Mouse (Mus musculus): Measurements from ENCODE around the gene Emx2. TPM values are rescaled to one million over a fixed set of nuclear protein-coding genes. Genes with fewer than 3 reads are reported as not detected.

The Emx2 gene
- 9.3 and 9.4 TPM in 2 replicates for polyA plus RNA-seq (2014; fragmentation: Nextera tagmentation; extraction: Ambion mirVana)

DNA sequence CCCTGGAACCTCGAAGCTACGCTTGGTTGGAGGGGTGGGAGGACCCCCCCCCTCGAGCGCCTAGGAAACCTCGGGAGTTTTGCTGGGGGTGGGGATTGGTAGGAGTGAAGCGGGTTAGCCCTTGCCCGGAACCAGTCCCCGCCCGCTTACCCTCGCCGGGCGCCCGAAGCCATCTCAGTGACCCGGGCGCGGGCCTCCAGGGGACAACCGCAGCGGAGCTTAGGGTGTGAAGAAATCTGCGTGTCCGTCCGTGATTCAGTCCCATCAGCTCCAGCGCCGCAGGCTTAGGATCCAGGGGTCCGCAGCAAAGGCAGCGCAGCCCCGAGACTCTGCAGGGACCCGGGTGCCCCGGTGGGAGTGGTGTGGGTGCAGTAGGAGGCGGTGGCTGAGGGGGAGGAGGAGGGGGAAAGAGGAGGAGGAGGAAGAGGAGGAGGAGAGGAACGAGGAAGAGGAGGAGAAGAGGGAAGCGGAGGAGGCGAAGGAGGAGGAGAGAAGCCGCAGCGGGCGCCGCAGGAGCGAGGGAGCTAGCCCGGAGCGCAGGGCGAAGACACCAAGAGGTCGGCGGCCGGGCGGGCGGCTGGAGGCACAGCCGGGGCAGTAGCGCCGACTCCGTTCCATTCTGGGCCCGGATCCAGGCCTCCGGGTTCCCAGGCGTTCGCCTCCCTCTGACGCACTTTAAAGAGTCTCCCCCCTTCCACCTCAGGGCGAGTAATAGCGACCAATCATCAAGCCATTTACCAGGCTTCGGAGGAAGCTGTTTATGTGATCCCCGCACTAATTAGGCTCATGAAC, at the start of gene Emx2:
Gene Emx2, plus strand, starts transcription at position 422 of the 792 bp plus-strand sequence.
- Histone ChIP-seq H3K27ac (ENCODE audit: low read depth, low read length) (peak within 1 kb of the TSS; percentile 97), H3K4me3 (ENCODE audit: low read depth, low read length) (peak within 1 kb of the TSS; percentile 55), H3K9me3 (replicated peaks; ENCODE audit: control insufficient read depth, low read length) (no peaks in the 10 kb centered on the region), H3K4me2 (ENCODE audit: low read length) (peak within 1 kb of the TSS; percentile 74), H3K9ac (ENCODE audit: low read length) (peak within 1 kb of the TSS; percentile 94), H3K27me3 (replicated peaks; ENCODE audit: control insufficient read depth, insufficient read depth, low read length) (peaks cover 27% of the 10 kb centered on the region), H3K36me3 (ENCODE audit: control insufficient read depth, insufficient read depth, low read length) (peaks cover 8% of the 10 kb centered on the region; the same call in 1 of the 2 replicates), H3K4me1 (ENCODE audit: control insufficient read depth, insufficient read depth, low read length) (peaks cover 4% of the 10 kb centered on the region; the same call in 1 of the 2 replicates)
- WGBS, result under 1% methylated on average over 58 of the region's 58 CpGs
- ATAC-seq (peak; percentile 81), DNase-seq (ENCODE audit: low spot score) (peak; percentile 97)

DNA sequence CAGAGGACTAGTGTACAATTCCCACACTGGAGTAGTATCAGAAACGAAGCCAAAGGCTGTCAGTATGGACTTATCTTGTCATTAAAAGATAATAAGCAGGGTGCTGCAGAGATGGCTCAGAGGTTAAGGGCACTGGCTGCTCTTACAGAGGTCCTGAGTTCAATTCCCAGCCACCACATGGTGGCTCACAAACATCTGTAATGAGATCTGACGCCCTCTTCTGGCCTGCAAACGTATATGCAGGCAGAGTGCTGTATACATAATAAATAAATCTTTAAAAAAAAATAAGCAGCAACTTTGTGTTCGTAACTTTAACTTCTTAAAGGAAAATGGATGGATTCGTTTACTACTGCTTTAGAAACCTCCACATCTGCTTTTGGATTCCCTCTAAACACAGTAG, 44.0 kb upstream of the Emx2 start:
- H3K36me3 ChIP-seq (ENCODE audit: control insufficient read depth, insufficient read depth, low read length), result no peaks in the 10 kb centered on the region
- H3K4me1 ChIP-seq (ENCODE audit: control insufficient read depth, insufficient read depth, low read length), result no peaks in the 10 kb centered on the region
- 64% methylated on average over 5 of the region's 5 CpGs for WGBS
- H3K4me2 ChIP-seq (ENCODE audit: low read length), result no peak overlapping the region
- H3K27ac ChIP-seq (ENCODE audit: low read depth, low read length), result no peak overlapping the region
- ATAC-seq (no peak), DNase-seq (ENCODE audit: low spot score) (no peak)
- no peak overlapping the region for H3K9ac ChIP-seq (ENCODE audit: low read length)
- H3K4me3 ChIP-seq (ENCODE audit: low read depth, low read length), result no peak overlapping the region
- H3K27me3 ChIP-seq (replicated peaks; ENCODE audit: control insufficient read depth, insufficient read depth, low read length), result no peaks in the 10 kb centered on the region
- H3K9me3 ChIP-seq (replicated peaks; ENCODE audit: control insufficient read depth, low read length), result no peaks in the 10 kb centered on the region

DNA sequence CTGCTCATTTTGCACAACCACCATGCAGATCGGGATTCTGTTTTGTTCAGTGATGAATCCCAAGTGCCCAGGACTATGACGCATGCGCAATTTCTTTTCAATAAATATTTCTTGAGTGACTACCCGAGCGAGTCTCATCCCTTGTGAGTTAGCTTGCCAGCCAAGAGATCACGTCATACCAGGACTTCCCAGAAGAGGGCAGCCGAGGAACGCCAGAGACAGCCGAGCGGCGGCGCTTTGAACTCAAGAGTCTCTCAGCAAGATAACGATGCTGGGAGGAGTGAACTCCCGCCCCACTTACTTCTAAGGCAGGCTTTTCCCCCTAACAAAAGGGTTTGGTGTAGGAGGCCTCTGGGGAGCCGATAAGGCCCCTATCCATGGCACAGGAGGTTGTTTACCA, 40.1 kb upstream of the Emx2 start:
- 2% methylated on average over 15 of the region's 15 CpGs for WGBS
- Histone ChIP-seq H3K36me3 (ENCODE audit: control insufficient read depth, insufficient read depth, low read length) (no peaks in the 10 kb centered on the region), H3K9ac (ENCODE audit: low read length) (no peak overlapping the region), H3K27me3 (replicated peaks; ENCODE audit: control insufficient read depth, insufficient read depth, low read length) (no peaks in the 10 kb centered on the region; the same call in 1 of the 2 replicates), H3K9me3 (replicated peaks; ENCODE audit: control insufficient read depth, low read length) (no peaks in the 10 kb centered on the region), H3K27ac (ENCODE audit: low read depth, low read length) (no peak overlapping the region), H3K4me2 (ENCODE audit: low read length) (0 out of 2 replicates have a peak overlapping the region, but pooled peaks have one; percentile 25), H3K4me1 (ENCODE audit: control insufficient read depth, insufficient read depth, low read length) (peaks cover 5% of the 10 kb centered on the region; the same call in 1 of the 2 replicates), H3K4me3 (ENCODE audit: low read depth, low read length) (no peak overlapping the region)
- peak; percentile 73 for ATAC-seq
- DNase-seq (ENCODE audit: low spot score), result peak; percentile 97

DNA sequence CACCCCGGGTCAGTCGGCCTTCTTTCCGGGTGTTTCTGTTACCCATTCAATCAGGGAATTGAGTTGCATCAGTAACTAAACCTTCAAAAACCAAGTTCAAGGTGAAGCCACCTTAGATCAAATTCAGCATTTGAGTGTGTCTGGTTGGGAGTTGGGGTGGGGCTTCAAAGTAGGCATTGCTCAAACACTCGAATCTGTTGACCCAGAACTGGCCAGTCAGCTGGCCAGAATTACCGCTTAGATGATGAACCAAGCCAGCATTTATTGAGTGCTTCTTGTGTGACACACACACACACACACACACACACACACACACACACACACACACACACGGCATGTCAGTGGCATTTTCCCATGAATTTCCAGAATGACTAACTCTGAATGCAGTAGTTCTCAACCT, 39.5 kb upstream of the Emx2 start:
- DNase-seq (ENCODE audit: low spot score) (no peak), ATAC-seq (no peak)
- H3K4me1 ChIP-seq (ENCODE audit: control insufficient read depth, insufficient read depth, low read length), result peaks cover 8% of the 10 kb centered on the region; the same call in 1 of the 2 replicates
- H3K4me2 ChIP-seq (ENCODE audit: low read length), result no peak overlapping the region
- no peaks in the 10 kb centered on the region; the same call in 1 of the 2 replicates for H3K27me3 ChIP-seq (replicated peaks; ENCODE audit: control insufficient read depth, insufficient read depth, low read length)
- no peak overlapping the region for H3K9ac ChIP-seq (ENCODE audit: low read length)
- no peak overlapping the region for H3K27ac ChIP-seq (ENCODE audit: low read depth, low read length)
- H3K9me3 ChIP-seq (replicated peaks; ENCODE audit: control insufficient read depth, low read length), result no peaks in the 10 kb centered on the region
- 72% methylated on average over 6 of the region's 6 CpGs for WGBS
- H3K36me3 ChIP-seq (ENCODE audit: control insufficient read depth, insufficient read depth, low read length), result no peaks in the 10 kb centered on the region
- H3K4me3 ChIP-seq (ENCODE audit: low read depth, low read length), result no peak overlapping the region

DNA sequence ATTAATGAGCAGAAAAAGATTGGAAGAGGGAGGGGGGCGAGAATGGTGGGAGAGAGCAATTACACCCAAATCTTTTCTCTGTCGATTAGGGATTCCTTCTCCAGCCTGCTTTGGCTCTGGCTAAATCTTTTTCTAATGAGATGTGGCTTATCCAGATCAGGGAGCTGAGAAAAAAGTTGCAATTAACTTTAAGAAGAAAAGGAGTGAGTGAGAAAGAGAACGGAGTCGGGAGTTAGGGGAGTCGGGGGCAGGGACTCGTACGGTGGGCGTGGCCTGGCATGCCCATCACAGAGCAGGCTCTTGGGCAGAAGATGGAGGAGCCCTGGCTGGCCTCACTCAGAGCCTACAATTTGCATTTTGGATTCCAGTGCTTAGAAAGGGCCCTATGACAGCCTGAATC, 35.8 kb upstream of the Emx2 start:
- Histone ChIP-seq H3K9ac (ENCODE audit: low read length) (no peak overlapping the region), H3K4me2 (ENCODE audit: low read length) (peak overlapping the region; percentile 40), H3K4me1 (ENCODE audit: control insufficient read depth, insufficient read depth, low read length) (peaks cover 10% of the 10 kb centered on the region; the same call in 1 of the 2 replicates), H3K27me3 (replicated peaks; ENCODE audit: control insufficient read depth, insufficient read depth, low read length) (no peaks in the 10 kb centered on the region; the same call in 1 of the 2 replicates), H3K27ac (ENCODE audit: low read depth, low read length) (no peak overlapping the region), H3K9me3 (replicated peaks; ENCODE audit: control insufficient read depth, low read length) (no peaks in the 10 kb centered on the region), H3K36me3 (ENCODE audit: control insufficient read depth, insufficient read depth, low read length) (no peaks in the 10 kb centered on the region), H3K4me3 (ENCODE audit: low read depth, low read length) (peak overlapping the region; percentile 19)
- DNase-seq (ENCODE audit: low spot score), result peak; percentile 81
- WGBS, result under 1% methylated on average over 8 of the region's 8 CpGs
- peak; percentile 76 for ATAC-seq

DNA sequence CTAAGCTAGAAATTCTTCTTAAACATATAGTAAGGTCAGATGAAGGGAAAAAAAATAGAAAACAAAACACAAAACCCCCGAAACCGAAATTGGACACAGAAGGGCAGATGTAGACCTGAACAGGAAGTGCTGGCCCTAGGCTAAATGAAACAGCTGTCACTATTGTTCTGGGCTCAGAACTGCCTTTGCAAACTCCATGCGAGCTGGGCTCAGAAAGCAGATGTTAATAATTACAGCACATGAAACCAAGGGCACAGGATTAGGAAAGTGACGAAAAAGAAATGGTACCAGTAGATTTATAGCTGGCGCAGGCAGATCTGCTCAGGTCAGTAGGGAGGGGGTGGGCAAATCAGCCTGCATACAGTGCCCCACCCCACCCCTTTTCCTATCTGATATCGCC, 34.5 kb upstream of the Emx2 start:
- WGBS, result 33% methylated on average over 6 of the region's 6 CpGs
- Histone ChIP-seq H3K9me3 (replicated peaks; ENCODE audit: control insufficient read depth, low read length) (no peaks in the 10 kb centered on the region; the same call in 1 of the 2 replicates), H3K36me3 (ENCODE audit: control insufficient read depth, insufficient read depth, low read length) (no peaks in the 10 kb centered on the region), H3K4me3 (ENCODE audit: low read depth, low read length) (no peak overlapping the region), H3K27me3 (replicated peaks; ENCODE audit: control insufficient read depth, insufficient read depth, low read length) (no peaks in the 10 kb centered on the region; the same call in 1 of the 2 replicates), H3K9ac (ENCODE audit: low read length) (no peak overlapping the region), H3K4me2 (ENCODE audit: low read length) (no peak overlapping the region), H3K4me1 (ENCODE audit: control insufficient read depth, insufficient read depth, low read length) (peaks cover 10% of the 10 kb centered on the region; the same call in 1 of the 2 replicates), H3K27ac (ENCODE audit: low read depth, low read length) (no peak overlapping the region)
- no peak for ATAC-seq
- peak; percentile 45 for DNase-seq (ENCODE audit: low spot score)

DNA sequence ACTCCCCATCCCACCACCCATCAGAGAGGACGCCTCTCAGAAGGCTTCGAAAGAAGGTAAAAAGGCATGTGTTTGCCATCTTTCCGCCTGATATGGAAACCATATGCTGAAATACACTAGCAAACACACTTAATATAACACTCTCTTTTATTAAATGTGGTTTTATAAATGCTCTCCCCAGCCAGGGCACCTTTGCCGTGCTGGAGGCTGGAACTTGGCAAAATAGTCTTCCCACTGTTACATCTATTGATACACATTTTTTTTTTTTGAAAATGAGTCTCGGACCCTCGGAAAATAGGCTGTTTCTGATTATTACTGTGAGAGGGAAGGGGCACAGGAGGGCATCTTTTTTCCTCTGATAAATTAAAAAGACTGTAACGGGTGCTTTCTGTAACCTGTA, 33.2 kb upstream of the Emx2 start:
- Histone ChIP-seq H3K9me3 (replicated peaks; ENCODE audit: control insufficient read depth, low read length) (no peaks in the 10 kb centered on the region; the same call in 1 of the 2 replicates), H3K4me1 (ENCODE audit: control insufficient read depth, insufficient read depth, low read length) (peaks cover 10% of the 10 kb centered on the region; the same call in 1 of the 2 replicates), H3K36me3 (ENCODE audit: control insufficient read depth, insufficient read depth, low read length) (no peaks in the 10 kb centered on the region), H3K4me3 (ENCODE audit: low read depth, low read length) (no peak overlapping the region), H3K9ac (ENCODE audit: low read length) (no peak overlapping the region), H3K4me2 (ENCODE audit: low read length) (no peak overlapping the region), H3K27ac (ENCODE audit: low read depth, low read length) (no peak overlapping the region), H3K27me3 (replicated peaks; ENCODE audit: control insufficient read depth, insufficient read depth, low read length) (no peaks in the 10 kb centered on the region; the same call in 1 of the 2 replicates)
- ATAC-seq, result no peak
- no peak for DNase-seq (ENCODE audit: low spot score)
- 75% methylated on average over 7 of the region's 7 CpGs for WGBS

DNA sequence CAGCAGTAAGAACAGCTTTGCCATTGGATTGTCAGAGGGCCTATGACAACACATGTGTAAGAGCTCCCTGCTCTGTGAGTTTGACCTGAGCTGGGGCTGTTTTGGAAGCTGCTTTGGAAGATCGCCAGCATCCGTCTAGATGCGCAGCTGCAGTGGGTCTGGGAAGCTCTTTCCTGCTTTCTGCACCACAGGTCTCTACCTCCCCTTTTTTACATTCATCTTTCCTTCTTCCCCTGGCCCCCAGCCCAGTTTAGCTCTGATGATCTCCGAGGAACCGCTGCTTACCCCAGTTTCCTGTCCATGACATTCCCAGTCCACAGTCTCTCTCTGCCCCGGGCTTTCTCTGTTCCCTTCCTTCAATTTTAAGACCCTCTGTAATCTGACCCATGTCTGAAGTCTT, 25.9 kb upstream of the Emx2 start:
- 47% methylated on average over 6 of the region's 6 CpGs for WGBS
- no peaks in the 10 kb centered on the region; the same call in 1 of the 2 replicates for H3K4me1 ChIP-seq (ENCODE audit: control insufficient read depth, insufficient read depth, low read length)
- H3K27ac ChIP-seq (ENCODE audit: low read depth, low read length), result no peak overlapping the region
- no peak overlapping the region for H3K9ac ChIP-seq (ENCODE audit: low read length)
- H3K27me3 ChIP-seq (replicated peaks; ENCODE audit: control insufficient read depth, insufficient read depth, low read length), result no peaks in the 10 kb centered on the region
- H3K9me3 ChIP-seq (replicated peaks; ENCODE audit: control insufficient read depth, low read length), result no peaks in the 10 kb centered on the region; the same call in 1 of the 2 replicates
- H3K36me3 ChIP-seq (ENCODE audit: control insufficient read depth, insufficient read depth, low read length), result no peaks in the 10 kb centered on the region
- ATAC-seq (peak; percentile 32; the same call in 1 of the 2 replicates), DNase-seq (ENCODE audit: low spot score) (peak; percentile 55)
- H3K4me3 ChIP-seq (ENCODE audit: low read depth, low read length), result no peak overlapping the region
- H3K4me2 ChIP-seq (ENCODE audit: low read length), result no peak overlapping the region
